Mouse (Mus musculus) heart, adult 11 months (tissue): ENCODE measurements around the gene Zan.

Experiments used
- DNase-seq: peaks from one replicate; pipeline ENCODE4 v3.0.0; 2022

The Zan gene

DNA sequence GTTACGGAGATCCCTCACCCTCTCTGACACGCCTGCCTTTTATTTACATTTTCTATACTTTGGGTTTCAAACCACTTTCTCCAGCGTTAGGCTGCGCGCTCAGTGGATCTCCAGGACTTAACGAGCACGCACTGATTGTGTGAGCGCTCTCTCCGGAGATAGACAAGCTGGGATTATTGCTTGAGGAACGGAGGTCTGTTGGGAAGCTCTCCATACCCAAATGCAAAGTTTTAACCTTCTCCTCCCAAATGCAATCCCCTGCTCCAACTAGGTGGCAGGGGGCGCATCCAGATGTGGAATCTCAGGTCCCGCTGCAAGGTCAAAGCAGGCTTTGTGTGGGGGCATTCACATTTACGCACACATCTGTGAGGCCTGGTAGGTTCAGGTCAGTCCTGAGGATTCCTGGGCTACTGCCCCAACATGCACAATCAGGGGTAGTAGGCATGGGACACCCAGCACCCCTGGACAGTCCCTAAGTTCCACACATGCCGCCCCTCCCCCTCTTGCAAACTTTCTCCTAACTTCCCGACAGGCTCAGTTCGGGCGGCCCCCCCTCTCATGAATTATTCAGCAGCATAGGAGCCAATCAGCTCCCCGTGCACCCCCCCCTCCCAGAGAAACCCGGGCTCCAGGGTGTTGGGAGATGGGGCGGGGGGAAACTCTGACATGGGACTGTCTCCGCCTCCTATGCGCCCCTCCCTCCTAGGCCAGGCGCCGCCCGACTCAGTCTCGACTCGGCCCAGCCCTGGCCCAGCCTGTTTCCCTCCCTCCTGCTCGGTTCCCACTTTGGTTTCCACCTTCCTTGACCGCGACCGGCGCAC, 127.3 kb downstream of the Zan start, which contains the start of gene Ephb4:
Gene Ephb4, plus strand, starts transcription at position 726 of the 821 bp plus-strand sequence.
- DNase-seq: peak; percentile 100

DNA sequence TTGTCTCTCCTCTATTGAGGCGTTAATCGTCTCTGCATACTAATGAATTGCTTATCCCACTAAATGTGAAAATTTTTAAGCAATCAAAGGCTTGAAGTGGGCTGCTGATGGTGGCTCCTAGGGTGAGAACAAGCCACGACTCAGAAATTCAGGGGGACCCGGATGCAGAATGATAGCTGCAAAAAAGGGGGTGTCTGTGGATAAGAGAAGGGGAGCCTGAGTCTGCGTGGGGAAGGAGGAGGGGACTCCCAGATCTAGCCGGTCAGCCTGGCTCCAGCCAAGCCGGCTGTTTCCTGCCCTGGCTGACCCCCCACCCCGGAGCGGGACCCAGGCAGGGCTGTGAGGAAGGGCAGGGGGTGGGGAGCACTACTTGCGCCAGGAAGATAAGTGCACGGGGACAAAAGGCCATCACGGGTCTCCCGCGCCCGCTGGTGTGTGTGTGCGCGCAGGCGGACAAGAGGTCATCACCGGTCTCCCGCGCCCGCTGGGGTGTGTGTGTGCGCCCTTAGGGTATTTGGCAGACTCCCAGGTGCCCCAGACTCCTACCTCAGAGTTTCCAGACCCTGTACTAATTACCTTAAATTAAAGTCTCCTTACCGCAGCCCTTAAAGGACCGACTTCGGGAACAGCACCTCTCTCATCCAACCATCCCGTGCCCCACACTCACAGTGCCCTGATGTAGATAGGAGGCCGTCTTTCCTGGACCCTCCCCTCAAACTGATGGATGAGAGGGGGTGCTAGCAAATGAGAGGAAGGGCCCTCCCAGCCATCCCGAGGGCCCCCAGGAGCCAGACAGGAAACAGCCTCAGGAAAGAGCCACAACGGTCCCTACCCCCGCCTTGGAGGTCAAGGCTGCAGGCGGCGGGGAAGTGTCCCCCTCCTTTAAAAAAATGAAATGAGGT, 128.1 kb downstream of the Zan start:
- DNase-seq: peak; percentile 99

DNA sequence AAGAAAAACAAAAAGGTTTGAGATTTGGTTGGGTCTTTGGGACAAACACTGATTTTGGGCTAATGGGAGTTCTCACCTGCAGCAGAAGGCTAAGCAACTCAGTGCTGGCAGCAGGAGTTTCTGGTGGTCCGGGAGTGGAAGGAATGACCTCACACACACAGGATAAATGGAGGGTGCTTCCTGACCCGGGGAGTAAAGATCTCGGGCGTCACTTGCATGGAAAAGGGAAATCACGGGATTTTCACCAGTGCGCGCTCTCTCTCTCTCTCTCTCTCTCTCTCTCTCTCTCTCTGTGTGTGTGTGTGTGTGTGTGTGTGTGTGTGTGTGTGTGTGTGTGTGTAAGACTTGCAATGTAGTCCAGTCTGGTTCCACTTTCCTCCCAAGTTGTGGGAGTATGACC, 129.0 kb downstream of the Zan start:
- peak; percentile 95 for DNase-seq

DNA sequence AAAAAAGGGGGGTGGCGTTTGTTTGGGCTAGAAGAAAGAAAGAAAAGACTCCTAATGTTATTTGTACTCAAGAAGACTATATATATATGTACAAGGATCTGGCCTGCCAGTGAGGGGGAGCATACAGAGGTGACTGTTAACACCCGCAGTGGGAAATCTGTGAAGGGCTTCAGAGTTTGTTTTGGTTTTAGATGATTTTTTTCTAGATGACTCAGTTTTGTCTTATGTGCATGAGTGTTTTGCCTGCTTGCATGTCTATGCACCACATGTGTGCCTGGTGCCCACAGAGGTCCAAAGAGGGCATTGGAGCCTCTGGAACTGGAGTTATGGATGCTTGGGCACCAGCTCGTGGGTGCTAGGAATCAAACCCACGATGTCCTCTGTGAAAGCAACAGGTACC, 129.9 kb downstream of the Zan start:
- DNase-seq: peak; percentile 63

DNA sequence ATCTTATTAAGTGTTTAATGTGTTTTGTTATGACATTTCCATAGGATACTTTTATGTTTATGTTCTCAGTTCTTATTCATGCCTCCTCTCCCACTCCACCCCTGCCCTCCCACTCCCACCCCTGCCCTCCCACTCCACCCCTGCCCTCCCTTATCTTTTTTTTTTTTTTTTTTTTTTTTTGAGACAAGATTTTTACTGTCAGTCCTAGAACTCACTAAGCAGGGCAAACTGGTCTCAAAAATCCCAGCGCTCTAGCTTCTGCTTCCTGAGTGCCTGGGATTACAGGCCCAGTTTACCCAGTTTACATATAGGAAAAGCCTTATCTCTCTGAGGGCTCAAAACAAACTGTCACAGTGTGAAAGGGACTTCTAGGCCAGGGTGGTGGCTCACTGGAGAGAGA, 130.5 kb downstream of the Zan start:
- DNase-seq: no peak

DNA sequence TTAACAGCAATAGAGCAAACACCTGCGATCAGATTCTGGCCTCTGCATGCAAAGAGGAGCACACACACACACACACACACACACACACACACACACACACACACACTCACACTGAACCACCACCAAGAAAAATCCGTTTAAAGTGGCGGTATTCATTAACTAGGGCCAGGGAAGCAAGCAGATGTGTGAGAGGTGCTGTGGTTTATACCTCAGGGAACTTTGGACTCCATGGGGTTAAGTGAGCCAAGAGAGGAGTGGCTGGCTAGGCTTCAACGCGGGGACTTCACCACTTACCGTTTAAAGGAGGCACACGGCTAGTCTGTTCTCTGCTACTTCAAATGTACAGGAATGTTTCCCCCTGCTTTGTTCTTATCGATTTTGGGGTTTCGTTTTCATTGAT, 131.0 kb downstream of the Zan start:
- peak; percentile 93 for DNase-seq

DNA sequence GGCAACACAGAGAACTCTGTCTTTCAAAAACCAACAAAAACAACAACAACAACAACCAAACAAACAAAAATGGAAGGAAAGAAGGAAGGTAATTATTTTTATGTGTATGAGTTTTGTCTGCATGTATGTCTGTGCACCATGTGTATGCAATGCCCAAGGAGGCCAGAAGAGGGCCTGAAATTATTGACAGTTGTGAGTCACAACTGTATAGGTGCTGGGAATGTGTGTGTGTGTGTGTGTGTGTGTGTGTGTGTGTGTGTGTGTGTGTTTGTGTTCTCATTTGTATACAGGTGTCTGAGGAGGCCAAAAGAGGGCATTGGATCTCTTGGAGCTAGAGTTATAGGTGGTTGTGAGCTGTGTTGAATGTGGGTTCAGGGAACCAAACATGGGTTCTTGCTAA, 133.0 kb downstream of the Zan start:
- DNase-seq: peak; percentile 73

DNA sequence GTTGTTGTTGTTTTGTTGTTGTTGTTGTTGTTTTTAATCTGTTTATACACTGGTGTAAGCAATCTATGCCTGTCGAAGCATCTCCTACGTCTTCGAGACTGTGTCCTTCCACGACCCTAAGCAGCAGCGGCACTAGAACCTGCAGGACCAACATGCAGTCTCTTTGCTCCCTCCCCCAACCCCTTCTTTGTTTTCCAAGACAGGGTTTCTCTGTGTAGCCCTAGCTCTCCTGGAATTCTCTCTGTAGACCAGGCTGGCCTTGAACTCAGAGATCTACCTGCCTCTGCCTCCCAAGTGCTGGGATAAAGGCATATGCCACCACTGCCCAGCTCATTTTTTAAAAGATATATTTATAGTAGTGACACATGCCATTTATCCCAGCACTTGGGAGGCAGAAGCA, 133.5 kb downstream of the Zan start:
- peak; percentile 70 for DNase-seq

DNA sequence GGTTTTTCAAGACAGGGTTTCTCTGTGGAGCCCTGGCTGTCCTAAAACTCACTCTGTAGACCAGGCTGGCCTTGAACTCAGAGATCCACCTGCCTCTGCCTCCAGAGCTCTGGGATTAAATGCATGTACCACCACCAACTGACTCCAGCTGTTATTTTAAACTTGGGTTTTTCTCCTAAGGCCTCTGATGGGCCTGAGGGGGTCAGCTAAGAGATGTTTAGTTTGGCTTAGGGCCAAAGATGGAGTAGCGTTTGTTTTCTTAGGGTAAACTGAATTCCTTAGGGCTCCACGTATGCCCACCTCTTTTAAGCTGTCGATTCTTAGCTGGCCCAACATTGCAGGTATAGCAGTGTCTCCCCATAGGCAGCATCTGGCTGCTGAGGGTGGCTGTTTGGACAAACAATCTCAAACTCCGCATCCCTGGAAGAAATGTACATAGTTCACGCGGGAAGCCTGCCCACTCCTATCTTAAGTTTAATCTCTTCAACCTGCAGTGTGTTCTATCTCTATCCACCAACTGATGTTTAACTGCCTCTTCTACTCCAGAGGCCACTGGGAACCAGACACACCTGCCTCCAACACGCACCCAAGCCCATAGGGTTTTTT, 134.4 kb downstream of the Zan start:
- peak; percentile 57 for DNase-seq

DNA sequence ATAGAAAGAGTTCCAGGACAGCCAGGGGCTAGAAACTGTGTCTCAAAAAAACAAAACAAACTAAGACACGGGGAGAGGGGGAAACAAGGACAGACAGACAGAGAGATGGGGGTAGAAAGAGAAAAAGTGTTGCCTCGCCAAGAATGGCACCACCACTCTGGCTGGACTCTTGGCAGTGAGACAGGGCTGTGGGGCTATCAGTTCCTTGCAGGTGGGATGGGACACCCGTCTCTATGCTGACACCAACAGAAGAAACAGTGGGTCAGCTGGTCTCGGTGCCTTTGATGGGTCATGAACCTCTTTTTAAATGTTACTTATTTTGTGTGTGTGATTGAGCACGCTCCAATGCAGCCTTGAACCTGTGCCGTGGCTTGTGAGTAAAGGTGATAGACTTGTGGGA, 136.6 kb downstream of the Zan start:
- DNase-seq: peak; percentile 89

DNA sequence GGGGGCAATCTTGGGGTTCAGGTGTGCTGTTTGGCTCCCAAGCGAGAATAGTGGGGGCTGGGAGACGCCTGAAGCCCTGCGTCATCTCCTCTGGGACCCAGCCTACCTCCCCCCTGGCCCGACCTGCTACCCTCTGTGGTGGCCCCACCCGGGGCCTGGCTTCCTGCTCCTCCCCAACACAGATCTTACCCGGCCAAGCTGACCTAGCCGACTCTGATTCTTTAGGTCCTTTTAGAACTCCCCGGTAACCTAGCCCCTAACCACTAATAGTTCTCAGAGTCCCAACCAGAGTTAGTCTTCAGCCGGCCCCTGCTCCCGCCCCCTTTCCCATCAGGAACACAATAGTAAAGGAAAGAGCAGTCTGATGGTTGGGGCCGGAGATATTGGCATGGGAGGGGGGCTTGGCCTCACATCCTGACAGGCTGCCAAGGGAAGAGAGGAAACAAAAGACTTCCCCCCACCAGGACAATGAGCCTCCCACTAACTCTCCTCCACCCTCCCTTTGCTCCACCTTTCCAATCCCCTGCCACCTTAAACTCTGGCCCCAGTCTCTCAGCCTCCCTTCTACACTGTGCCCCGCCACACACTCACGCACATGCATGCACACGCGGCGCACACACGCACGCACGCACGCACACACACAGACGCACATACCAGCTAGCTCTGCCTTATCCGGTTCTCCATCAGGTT, 137.4 kb downstream of the Zan start:
- DNase-seq: peak; percentile 99

DNA sequence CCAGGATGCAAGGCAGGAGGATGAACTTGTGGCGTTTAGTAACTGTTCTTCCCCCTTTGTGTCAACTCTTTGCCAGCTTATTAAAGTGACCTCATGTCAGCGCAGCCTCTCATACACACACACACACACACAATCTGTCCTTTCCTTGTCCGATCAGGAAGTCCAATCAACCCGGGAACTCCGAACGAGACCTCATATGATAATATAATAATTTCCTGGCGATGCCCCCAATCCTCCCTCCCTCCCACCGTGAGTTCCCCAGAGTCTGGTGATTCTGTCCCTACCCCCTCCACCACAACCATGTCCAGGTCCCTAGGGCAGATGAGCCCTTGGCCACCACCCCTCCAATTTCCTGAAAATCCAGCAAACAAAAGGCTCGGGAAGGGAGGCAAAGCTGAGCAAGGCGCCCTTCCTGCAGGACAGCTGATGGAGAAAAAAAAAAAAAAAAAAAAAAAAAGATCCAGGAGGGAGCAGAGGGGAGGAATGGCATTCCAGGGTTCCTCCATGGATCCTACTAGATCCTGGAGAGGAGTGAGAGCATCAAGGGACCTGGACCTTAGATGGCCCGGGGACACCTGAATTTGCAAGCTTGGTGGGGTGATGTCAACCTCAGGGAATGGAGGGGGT, 138.1 kb downstream of the Zan start:
- peak; percentile 99 for DNase-seq

DNA sequence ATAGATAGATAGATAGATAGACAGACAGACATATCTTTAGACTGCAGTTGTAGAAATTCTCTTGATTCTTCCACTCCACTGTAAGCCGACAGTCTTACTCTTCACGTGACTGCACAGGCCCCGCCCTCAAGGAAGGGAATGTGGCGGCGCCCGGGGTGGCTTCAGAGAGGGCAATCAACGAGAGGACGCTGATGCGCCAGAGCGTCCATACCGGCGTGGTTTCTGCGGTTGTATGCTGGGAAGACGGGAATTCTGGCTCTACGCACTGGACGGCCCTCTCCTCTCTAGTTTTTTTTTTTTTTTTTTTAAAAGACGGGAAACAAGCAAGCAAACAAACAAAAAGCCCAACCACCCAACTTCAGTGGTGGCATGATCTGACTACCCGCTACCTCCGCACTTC, 138.6 kb downstream of the Zan start:
- DNase-seq: peak; percentile 99

DNA sequence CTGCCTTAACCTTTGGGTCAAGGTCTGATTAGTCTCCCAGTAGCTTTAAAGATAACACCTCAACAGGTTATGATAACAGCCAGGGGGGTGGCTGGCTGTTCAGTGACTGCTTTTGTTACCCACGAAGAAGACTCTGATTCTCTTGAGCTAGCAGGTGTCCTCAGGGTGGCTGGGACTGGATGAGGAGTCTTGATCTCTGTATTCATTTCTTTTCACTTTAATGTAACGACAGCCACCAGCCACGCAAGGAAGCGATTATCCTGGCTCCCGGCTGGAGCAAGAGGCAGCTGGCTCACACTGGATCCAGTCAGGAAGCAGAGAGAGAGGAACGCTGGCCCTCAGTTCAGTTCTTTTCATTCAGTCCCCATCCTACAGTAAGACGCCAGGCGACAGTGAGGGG, 139.7 kb downstream of the Zan start:
- peak; percentile 87 for DNase-seq

DNA sequence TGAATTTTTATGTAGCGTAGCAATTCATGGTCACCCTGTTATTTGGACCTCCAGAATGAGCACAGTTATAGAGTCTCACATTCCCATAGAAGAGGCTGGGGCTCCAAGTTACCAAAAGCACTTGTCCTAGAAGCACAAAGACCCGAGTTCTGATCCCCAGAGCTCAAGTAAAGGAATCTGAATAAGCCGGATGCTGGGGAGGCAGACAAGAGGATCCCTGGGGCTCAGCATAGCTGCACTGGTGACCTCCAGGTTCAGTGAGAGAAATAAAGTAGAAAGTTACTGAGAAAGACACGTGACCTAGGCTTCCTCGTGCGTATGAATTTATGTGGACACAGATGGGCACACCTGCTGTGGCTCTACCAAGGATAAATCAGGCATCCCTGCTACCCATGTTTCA, 141.8 kb downstream of the Zan start:
- DNase-seq: peak; percentile 84

DNA sequence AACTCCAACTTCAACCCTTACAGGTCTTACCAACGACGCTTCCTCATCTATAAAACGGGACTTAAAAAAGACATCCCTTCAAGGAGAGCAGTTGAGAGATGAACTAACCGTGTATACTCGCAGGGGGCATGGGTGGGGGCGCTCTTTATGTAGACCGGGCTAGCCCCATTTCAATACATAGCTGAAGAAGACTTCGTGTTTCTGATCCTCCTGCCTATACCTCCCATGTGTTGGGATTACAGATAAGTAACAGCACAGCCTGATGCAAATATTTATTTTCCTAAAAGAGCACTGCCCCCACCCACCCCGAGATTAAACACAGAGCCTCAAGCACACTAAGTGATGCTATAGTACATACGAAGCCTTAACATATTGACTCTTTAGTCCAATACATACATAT, 142.5 kb downstream of the Zan start:
- peak; percentile 83 for DNase-seq

DNA sequence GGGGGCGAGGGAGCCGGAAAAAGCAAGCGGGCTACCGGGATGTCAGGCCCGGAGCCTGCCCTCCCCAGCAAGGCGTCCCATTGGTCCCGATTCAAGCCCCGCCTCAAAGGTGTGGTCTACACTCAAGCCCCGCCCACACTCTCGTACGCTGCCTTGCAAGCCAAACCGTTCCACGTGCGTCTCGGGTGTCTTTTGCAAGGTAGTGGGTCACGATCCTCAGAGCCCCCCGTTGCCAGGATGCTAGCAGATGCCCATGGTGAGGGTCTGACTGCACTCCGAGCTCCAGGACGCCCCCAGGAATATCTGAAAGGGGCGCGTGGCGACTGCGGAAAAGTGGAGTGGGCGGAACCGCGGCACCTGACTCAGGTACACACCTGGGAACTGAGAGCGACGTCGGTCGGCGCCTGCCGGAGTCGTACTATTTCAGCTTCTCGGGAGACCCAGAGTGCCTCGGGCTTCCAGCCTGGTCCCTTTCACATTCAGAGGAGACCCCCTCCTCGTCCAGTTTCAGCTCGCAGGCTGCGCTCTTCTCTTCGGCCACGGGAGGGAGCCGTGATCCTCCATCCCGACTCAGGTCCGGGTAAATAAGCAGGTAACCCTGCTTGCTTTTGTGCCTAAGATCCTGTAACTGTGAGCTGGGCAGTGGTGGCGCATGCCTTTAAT, 143.2 kb downstream of the Zan start, which contains the start of gene Slc12a9:
Gene Slc12a9, minus strand, starts transcription at position 86 of the 663 bp plus-strand sequence.
- DNase-seq: peak; percentile 99

DNA sequence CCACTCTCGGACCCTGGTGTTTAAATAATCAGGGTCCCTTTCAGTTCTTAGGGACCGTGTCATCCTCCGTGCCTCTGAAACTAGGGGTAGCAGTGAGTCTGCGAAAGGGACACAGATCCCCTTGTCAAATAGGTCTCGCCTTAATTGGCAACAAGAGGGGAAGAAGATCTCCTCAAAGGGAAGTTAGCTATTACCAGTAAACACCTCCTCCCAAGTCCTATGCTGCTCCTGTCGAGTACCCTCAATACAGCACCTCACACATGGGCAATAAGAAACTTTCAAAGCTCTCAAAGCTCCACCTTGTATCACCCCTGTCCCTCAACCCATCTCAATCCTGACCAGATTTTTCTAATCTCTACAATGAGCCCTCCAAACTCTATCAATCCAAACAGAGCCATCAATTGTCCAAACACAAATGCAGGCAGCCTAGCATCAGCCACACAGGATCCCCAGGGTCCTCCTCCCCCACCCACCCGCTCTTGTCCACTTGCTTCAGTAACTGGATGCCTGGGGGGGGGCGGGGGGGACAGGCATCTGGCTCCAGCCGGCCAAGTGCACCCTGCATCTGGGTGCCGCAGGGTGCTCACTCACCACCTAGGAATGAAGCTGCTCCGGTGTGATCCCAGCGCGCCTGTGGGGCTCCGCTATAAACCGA, 143.9 kb downstream of the Zan start:
- no peak for DNase-seq

DNA sequence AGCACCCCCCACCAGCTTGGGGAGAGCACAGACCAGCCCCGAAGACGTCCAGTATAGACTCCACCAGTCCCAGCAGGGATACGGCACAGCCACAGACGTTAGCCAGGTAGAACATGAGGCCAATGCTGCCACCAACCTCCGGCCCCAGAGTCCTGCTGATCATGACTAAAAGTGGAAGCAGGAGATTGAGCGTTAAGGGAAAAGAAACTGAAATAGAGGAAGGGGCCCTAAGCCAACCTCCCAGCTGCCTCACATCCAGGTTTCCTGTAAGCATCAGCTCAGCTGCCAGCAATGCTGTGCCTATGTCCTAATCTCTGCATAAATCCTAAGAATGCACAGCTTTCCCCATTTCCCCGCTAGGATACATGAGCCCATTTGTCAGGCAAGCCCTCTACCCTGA, 146.0 kb downstream of the Zan start:
- DNase-seq: peak; percentile 90
